Mouse (Mus musculus) thymus, adult 2 months (tissue): ENCODE measurements around the gene Zfp873. TPM values are rescaled to one million over a fixed set of nuclear protein-coding genes. Genes with fewer than 3 reads are reported as not detected.

Source experiments
- polyA plus RNA-seq: library from polyadenylated mRNA; depleted of rRNA; stranded (reverse); fragments of >200 nt; gene quantifications from 2 replicates; pipeline ENCODE4 v1.2.3, GENCODE M21; 2012; rRNA removed

Gene Zfp873
- polyA plus RNA-seq, 1 experiment = 5.4 TPM

Other genes starting within 250 kb of the Zfp873 start
- gene Gm4767, start 235.9 kb upstream of the Zfp873 start, polyA plus RNA-seq = not detected in 2 replicates
- gene Gm32687, start 184.2 kb upstream of the Zfp873 start, polyA plus RNA-seq = 0.57 and 0.89 TPM in 2 replicates
- gene Zfp781, start 117.6 kb upstream of the Zfp873 start, polyA plus RNA-seq = 0.15 TPM in 1 of 2 replicates, not detected in the other
- 0.11 TPM in 2 replicates for gene BC024063, start 35.2 kb downstream of the Zfp873 start, polyA plus RNA-seq
- 0.35 and 0.45 TPM in 2 replicates for gene AU041133, start 79.9 kb downstream of the Zfp873 start, polyA plus RNA-seq
- 0.69 and 1.1 TPM in 2 replicates for gene Zfp938, start 193.2 kb downstream of the Zfp873 start, polyA plus RNA-seq